Mouse (Mus musculus) ES-Bruce4 (cell line): ENCODE measurements around the gene Gm10490.

Experiments
- CTCF ChIP-seq: IDR thresholded peaks from one replicate; pipeline ENCODE4 v1.8.1; 2011; ENCODE audit warnings: low read depth, low read length
- EP300 ChIP-seq: IDR thresholded peaks from 2 replicates; pipeline ENCODE4 v1.6.1; 2011; ENCODE audit warnings: low read depth, low read length; ENCODE audit not compliant: insufficient read depth
- POLR2A ChIP-seq: IDR thresholded peaks from one replicate; pipeline ENCODE4 v1.8.1; 2011; ENCODE audit warnings: low read length; ENCODE audit not compliant: insufficient read depth

GRCm38 (mm10) chrX:7878495-7878894, 30.8 kb upstream of the Gm10490 start:
- TF ChIP-seq POLR2A (no peak), CTCF (no peak), EP300 (no peak)
